24 mouse cellular contexts compared by ENCODE assay signal in genomic region chr1:190846956-190847355, GRCm38 (mm10).
DNase-seq lines count a peak whose midpoint lies in the region; ATAC-seq and TF ChIP-seq lines count a peak whose summit lies in the region.
"Had no signal": no experiment of that assay in that cellular context is flagged by ENCODE, and none has a peak within 500 bp of the region (broad histone marks: within the 10 kb centered on the region; RNA-seq: fewer than 3 reads in every experiment).

No protein-coding gene starts in this region.

- no peak overlapping the region for H3K4me3 ChIP-seq in heart, embryonic 12.5 days
- no peak overlapping the region for H3K4me3 ChIP-seq in hindbrain, postnatal 0 days (ENCODE audit: low read length)
- H3K4me3 ChIP-seq in hindbrain, embryonic 16.5 days (ENCODE audit: low read length): no peak overlapping the region
- peak overlapping the region; percentile 78 for H3K4me3 ChIP-seq in megakaryocyte, embryonic 14.5 days (replicated peaks)
- H3K4me3 ChIP-seq: erythroblast, embryonic 14.5 days; heart, adult 2 months; hindbrain, embryonic 13.5 days; limb, embryonic 13.5 days; lung, embryonic 15.5 days; midbrain, embryonic 12.5 days; neural tube, embryonic 15.5 days had no signal

- DNase-seq in heart, adult 11 months: peak; percentile 91
- DNase-seq in hindbrain, postnatal 0 days (ENCODE audit: low spot score): peak; percentile 13
- DNase-seq: adrenal gland, postnatal 25 days; cerebellum, adult 18-20 months; gastrocnemius, postnatal 25 days; kidney, adult 11 months; retina, postnatal 1 day; right cerebral cortex, postnatal 14 days; thymus, postnatal 4 days had no signal

- H3K36me3 ChIP-seq in heart, embryonic 12.5 days: peaks cover 17% of the 10 kb centered on the region
- H3K36me3 ChIP-seq in hindbrain, postnatal 0 days (ENCODE audit: insufficient read depth, low read length): no peaks in the 10 kb centered on the region
- H3K36me3 ChIP-seq in hindbrain, embryonic 16.5 days (ENCODE audit: control insufficient read depth, insufficient read depth, low read length): peaks cover 5% of the 10 kb centered on the region; the same call in 1 of the 2 replicates
- peaks cover 43% of the 10 kb centered on the region for H3K36me3 ChIP-seq in megakaryocyte, embryonic 14.5 days (replicated peaks; ENCODE audit: low read length)

- peaks cover 20% of the 10 kb centered on the region for H3K4me1 ChIP-seq in heart, embryonic 12.5 days (replicated peaks)
- no peaks in the 10 kb centered on the region; the same call in 1 of the 2 replicates for H3K4me1 ChIP-seq in hindbrain, postnatal 0 days (ENCODE audit: insufficient read depth, low read length)
- no peaks in the 10 kb centered on the region; the same call in 1 of the 2 replicates for H3K4me1 ChIP-seq in hindbrain, embryonic 16.5 days (ENCODE audit: control insufficient read depth, insufficient read depth, low read depth, low read length)
- H3K4me1 ChIP-seq in megakaryocyte, embryonic 14.5 days: peaks cover 92% of the 10 kb centered on the region
- H3K4me1 ChIP-seq: limb, embryonic 13.5 days; lung, embryonic 15.5 days had no signal

- H3K4me2 ChIP-seq in heart, embryonic 12.5 days: no peak overlapping the region
- H3K4me2 ChIP-seq in hindbrain, postnatal 0 days (ENCODE audit: low read depth, low read length): no peak overlapping the region
- no peak overlapping the region for H3K4me2 ChIP-seq in hindbrain, embryonic 16.5 days (ENCODE audit: low read length)
- H3K4me2 ChIP-seq: hindbrain, embryonic 13.5 days; limb, embryonic 13.5 days; liver, embryonic 11.5 days; lung, embryonic 15.5 days; midbrain, embryonic 12.5 days; neural tube, embryonic 15.5 days had no signal

- no peak for TF ChIP-seq CTCF in hindbrain, postnatal 0 days (IDR thresholded peaks at IDR 0.05; ENCODE audit: low read depth)

- no peak for ATAC-seq in heart, embryonic 12.5 days (ENCODE audit: insufficient number of reproducible peaks, low FRiP score)
- peak; percentile 44; the same call in 1 of the 2 replicates for ATAC-seq in hindbrain, postnatal 0 days
- ATAC-seq in hindbrain, embryonic 16.5 days: no peak
- no peak for ATAC-seq in megakaryocyte, adult 5-6 weeks (ENCODE audit: poor library complexity, severe bottlenecking)
- no peak for ATAC-seq in monocyte, adult 5-6 weeks (replicated peaks; ENCODE audit: insufficient number of reproducible peaks, low FRiP score, low TSS enrichment, poor library complexity, severe bottlenecking)
- ATAC-seq: CD4-positive, CD25-positive, alpha-beta regulatory T cell, adult 4 months; inflammation-experienced regulatory T-cells, adult 6 months had no signal

- H3K9ac ChIP-seq in heart, embryonic 12.5 days: no peak overlapping the region
- no peak overlapping the region for H3K9ac ChIP-seq in hindbrain, postnatal 0 days (replicated peaks; ENCODE audit: low read length)
- H3K9ac ChIP-seq in hindbrain, embryonic 16.5 days (ENCODE audit: low read depth, low read length): no peak overlapping the region
- H3K9ac ChIP-seq: hindbrain, embryonic 13.5 days; limb, embryonic 13.5 days; lung, embryonic 15.5 days; midbrain, embryonic 12.5 days; neural tube, embryonic 15.5 days had no signal

- H3K9me3 ChIP-seq in heart, embryonic 12.5 days (replicated peaks): no peaks in the 10 kb centered on the region
- no peaks in the 10 kb centered on the region for H3K9me3 ChIP-seq in hindbrain, postnatal 0 days (ENCODE audit: low read length)
- no peaks in the 10 kb centered on the region for H3K9me3 ChIP-seq in hindbrain, embryonic 16.5 days (ENCODE audit: control insufficient read depth, low read length)
- H3K9me3 ChIP-seq in megakaryocyte, embryonic 14.5 days: no peaks in the 10 kb centered on the region
- H3K9me3 ChIP-seq: hindbrain, embryonic 13.5 days; limb, embryonic 13.5 days; lung, embryonic 15.5 days; midbrain, embryonic 12.5 days; neural tube, embryonic 15.5 days had no signal

- H3K27me3 ChIP-seq in heart, embryonic 12.5 days (replicated peaks): no peaks in the 10 kb centered on the region
- H3K27me3 ChIP-seq in hindbrain, postnatal 0 days (ENCODE audit: insufficient read depth, low read length): no peaks in the 10 kb centered on the region
- no peaks in the 10 kb centered on the region for H3K27me3 ChIP-seq in hindbrain, embryonic 16.5 days (replicated peaks; ENCODE audit: control insufficient read depth, insufficient read depth, low read length)
- H3K27me3 ChIP-seq in megakaryocyte, embryonic 14.5 days (replicated peaks): no peaks in the 10 kb centered on the region
- H3K27me3 ChIP-seq: hindbrain, embryonic 13.5 days; limb, embryonic 13.5 days; lung, embryonic 15.5 days; midbrain, embryonic 12.5 days; neural tube, embryonic 15.5 days had no signal

- WGBS in heart, embryonic 12.5 days: 46% methylated on average over 3 of the region's 3 CpGs
- 49% methylated on average over 3 of the region's 3 CpGs for WGBS in hindbrain, postnatal 0 days
- WGBS in hindbrain, embryonic 16.5 days: 65% methylated on average over 3 of the region's 3 CpGs

- no peak overlapping the region for H3K27ac ChIP-seq in heart, embryonic 12.5 days (ENCODE audit: poor library complexity, severe bottlenecking)
- H3K27ac ChIP-seq in hindbrain, postnatal 0 days: peak overlapping the region; percentile 2; the same call in 1 of the 2 replicates
- H3K27ac ChIP-seq in hindbrain, embryonic 16.5 days (ENCODE audit: low read depth, low read length): no peak overlapping the region
- H3K27ac ChIP-seq: heart, adult 2 months; hindbrain, embryonic 13.5 days; limb, embryonic 13.5 days; lung, embryonic 15.5 days; midbrain, embryonic 12.5 days; neural tube, embryonic 15.5 days had no signal
